Mouse (Mus musculus) G1E (cell line): ENCODE data around the gene Zbtb42. TPM values are rescaled to one million over a fixed set of nuclear protein-coding genes. Genes with fewer than 3 reads are reported as not detected.

ENCODE experiments used
- ATAC-seq: 2 replicates; pipeline ENCODE4 v1.8.0; 2016; ENCODE audit warnings: mild to moderate bottlenecking; ENCODE audit not compliant: insufficient number of reproducible peaks, poor library complexity, low FRiP score, severe bottlenecking; ENCODE audit errors: extremely low read depth
- DNase-seq: peaks from one replicate; pipeline ENCODE4 v3.0.0; 2012; ENCODE audit warnings: low spot score
- H3K27me3 ChIP-seq: 2 replicates; pipeline ENCODE4 v1.6.1; 2012; ENCODE audit warnings: mild to moderate bottlenecking, low read length, inconsistent platforms; ENCODE audit not compliant: insufficient read depth
- H3K36me3 ChIP-seq: replicated peaks from 2 replicates; pipeline ENCODE3; 2012; ENCODE audit warnings: mild to moderate bottlenecking, inconsistent platforms
- H3K4me1 ChIP-seq: 2 replicates; pipeline ENCODE4 v1.6.1; 2012; ENCODE audit warnings: low read depth, low read length, inconsistent platforms, mixed read lengths; ENCODE audit not compliant: insufficient read depth
- H3K4me3 ChIP-seq: 2 replicates; pipeline ENCODE4 v1.5.1; 2012; ENCODE audit warnings: low read depth, mild to moderate bottlenecking, inconsistent platforms, low read length, moderate library complexity, mixed read lengths
- H3K9me3 ChIP-seq: replicated peaks from 2 replicates; pipeline ENCODE4 v1.6.1; 2012; ENCODE audit warnings: inconsistent platforms
- CTCF ChIP-seq: IDR thresholded peaks from 2 replicates; pipeline ENCODE4 v1.5.1; 2012; ENCODE audit warnings: low read depth, low read length, inconsistent platforms, mixed read lengths
- GATA1 ChIP-seq: IDR thresholded peaks from 2 replicates; pipeline ENCODE4 v1.6.1; 2012; ENCODE audit warnings: borderline replicate concordance, low read length, inconsistent platforms, mixed read lengths
- GATA2 ChIP-seq: IDR thresholded peaks from 2 replicates; pipeline ENCODE4 v1.6.1; 2012; ENCODE audit warnings: low read depth, low read length, inconsistent platforms, borderline replicate concordance
- POLR2AphosphoS5 ChIP-seq: IDR thresholded peaks from 2 replicates; pipeline ENCODE4 v1.6.1; 2012; ENCODE audit warnings: low read depth, low read length, inconsistent platforms; ENCODE audit not compliant: insufficient replicate concordance
- TAL1 ChIP-seq: conservative IDR thresholded peaks from 2 replicates; pipeline ENCODE4 v1.6.1; 2012; ENCODE audit warnings: low read depth, low read length, inconsistent platforms, mixed read lengths
- polyA plus RNA-seq: library from polyadenylated mRNA; stranded (reverse); fragments of >175 nt; gene quantifications from 2 replicates; pipeline ENCODE4 v1.2.3, GENCODE M21; 2012
- total RNA-seq, 2 experiments: library from RNA; stranded (forward) in 1 of 2; stranded (reverse) in 1 of 2; fragments of 200-1000 nt in 1 of 2; fragments of >200 nt in 1 of 2; fragmentation: Nextera tagmentation in 1 of 2; gene quantifications; 2 replicates each; pipeline ENCODE4 v1.2.3; 2014 to 2017

Zbtb42 gene
- total and polyA plus RNA-seq, 3 experiments, result 0.33 to 0.98 (median 0.80) TPM

GRCm38 (mm10) chr12:112723445-112723844, 44.8 kb downstream of the Zbtb42 start:
- TF ChIP-seq TAL1, result no peak
- no peak for TF ChIP-seq POLR2AphosphoS5
- TF ChIP-seq CTCF, result no peak
- TF ChIP-seq GATA1, result no peak
- no peak for TF ChIP-seq GATA2
- peaks cover 25% of the 10 kb centered on the region for H3K27me3 ChIP-seq
- ATAC-seq (no peak), DNase-seq (no peak)
- H3K36me3 ChIP-seq, result no peaks in the 10 kb centered on the region
- no peaks in the 10 kb centered on the region for H3K4me1 ChIP-seq
- H3K4me3 ChIP-seq, result no peak overlapping the region
- H3K9me3 ChIP-seq, result peaks cover 13% of the 10 kb centered on the region

GRCm38 (mm10) chr12:112724077-112724805, 45.6 kb downstream of the Zbtb42 start:
- peaks cover 29% of the 10 kb centered on the region for H3K27me3 ChIP-seq

DNA sequence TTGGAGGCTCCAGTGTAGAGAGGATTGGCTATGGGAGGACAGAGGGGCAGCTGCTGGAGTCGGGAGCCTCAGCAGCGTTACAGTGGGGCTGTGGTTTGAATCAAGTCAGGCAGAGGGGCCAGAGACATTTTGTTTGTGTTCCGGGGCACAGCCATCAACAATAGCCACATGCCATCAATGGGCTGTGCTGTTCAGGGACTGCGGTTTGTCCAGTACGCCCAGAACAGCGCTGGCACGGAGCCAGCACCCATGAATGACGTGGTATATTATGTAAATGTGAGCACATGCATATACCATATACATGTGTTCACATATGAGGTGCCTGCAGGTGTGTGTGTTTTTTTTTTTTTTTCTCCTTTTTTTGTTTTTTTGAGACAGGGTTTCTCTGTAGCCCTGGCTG, 49.2 kb downstream of the Zbtb42 start:
- Histone ChIP-seq H3K4me3 (no peak overlapping the region), H3K27me3 (peaks cover 45% of the 10 kb centered on the region), H3K4me1 (no peaks in the 10 kb centered on the region), H3K36me3 (no peaks in the 10 kb centered on the region), H3K9me3 (no peaks in the 10 kb centered on the region; the same call in 1 of the 2 replicates)
- ATAC-seq (no peak), DNase-seq (no peak)
- no peak for TF ChIP-seq GATA1
- TF ChIP-seq GATA2, result no peak
- no peak for TF ChIP-seq CTCF
- no peak for TF ChIP-seq TAL1
- no peak for TF ChIP-seq POLR2AphosphoS5

More at GRCm38 (mm10) chr12:112724077-112724805, 45.6 kb downstream of the Zbtb42 start:
- no peak overlapping the region for H3K4me3 ChIP-seq
- H3K4me1 ChIP-seq, result no peaks in the 10 kb centered on the region
- TF ChIP-seq TAL1 (no peak), GATA1 (no peak), GATA2 (no peak), CTCF (peak; percentile 59; the same call in 1 of the 2 replicates), POLR2AphosphoS5 (no peak)
- H3K9me3 ChIP-seq, result peaks cover 13% of the 10 kb centered on the region
- H3K36me3 ChIP-seq, result no peaks in the 10 kb centered on the region
- DNase-seq (peak; percentile 36), ATAC-seq (no peak)

DNA sequence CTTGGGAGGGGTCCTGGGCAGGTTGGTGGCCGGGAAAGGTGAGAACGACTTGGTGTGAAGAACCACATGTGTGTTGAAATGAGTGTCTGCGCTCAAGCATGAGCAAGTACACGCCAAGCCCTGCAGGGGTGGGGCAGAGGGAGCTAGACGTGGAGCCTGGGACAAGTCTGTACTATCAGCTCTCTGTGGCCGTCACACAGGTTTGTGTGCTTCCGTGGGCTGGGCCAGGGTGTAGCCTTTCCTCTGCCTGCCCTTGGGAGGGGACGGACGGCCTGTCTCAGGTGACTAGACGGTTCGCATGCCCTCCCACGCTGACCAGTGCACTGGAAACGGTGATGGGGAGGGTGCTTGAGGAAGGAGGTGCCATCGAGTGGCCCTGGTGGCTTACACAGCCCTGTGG, 52.2 kb downstream of the Zbtb42 start:
- Histone ChIP-seq H3K4me1 (no peaks in the 10 kb centered on the region), H3K9me3 (no peaks in the 10 kb centered on the region), H3K4me3 (no peak overlapping the region), H3K27me3 (peaks cover 42% of the 10 kb centered on the region), H3K36me3 (no peaks in the 10 kb centered on the region)
- TF ChIP-seq GATA2 (no peak), CTCF (no peak), GATA1 (no peak), TAL1 (no peak), POLR2AphosphoS5 (no peak)
- DNase-seq (no peak), ATAC-seq (no peak)

Other genes starting within 250 kb of the Zbtb42 start
- not detected in 2 replicates for gene A530016L24Rik, start 189.4 kb upstream of the Zbtb42 start, total RNA-seq (2014; fragmentation: Nextera tagmentation)
- gene A530016L24Rik, start 189.4 kb upstream of the Zbtb42 start, total RNA-seq (2017), result 0.17 and 0.27 TPM in 2 replicates
- not detected in 2 replicates for gene A530016L24Rik, start 189.4 kb upstream of the Zbtb42 start, polyA plus RNA-seq
- not detected in 2 replicates for gene Tmem179, start 162.1 kb upstream of the Zbtb42 start, total RNA-seq (2014; fragmentation: Nextera tagmentation)
- 0.06 TPM in 1 of 2 replicates, not detected in the other for gene Tmem179, start 162.1 kb upstream of the Zbtb42 start, total RNA-seq (2017)
- gene Tmem179, start 162.1 kb upstream of the Zbtb42 start, polyA plus RNA-seq, result 0.02 TPM in 1 of 2 replicates, not detected in the other
- gene Inf2, start 90.0 kb upstream of the Zbtb42 start, total RNA-seq (2014; fragmentation: Nextera tagmentation), result 4.2 and 5.4 TPM in 2 replicates
- gene Inf2, start 90.0 kb upstream of the Zbtb42 start, total RNA-seq (2017), result 2.3 and 2.5 TPM in 2 replicates
- gene Inf2, start 90.0 kb upstream of the Zbtb42 start, polyA plus RNA-seq, result 26.0 and 29.5 TPM in 2 replicates
- gene Adssl1, start 58.8 kb upstream of the Zbtb42 start, total RNA-seq (2014; fragmentation: Nextera tagmentation), result not detected in 2 replicates
- gene Adssl1, start 58.8 kb upstream of the Zbtb42 start, total RNA-seq (2017), result 0.06 TPM in 1 of 2 replicates, not detected in the other
- 0.05 TPM in 1 of 2 replicates, not detected in the other for gene Adssl1, start 58.8 kb upstream of the Zbtb42 start, polyA plus RNA-seq
- gene Siva1, start 34.1 kb upstream of the Zbtb42 start, total RNA-seq (2014; fragmentation: Nextera tagmentation), result 60.7 and 75.5 TPM in 2 replicates
- 205 and 214 TPM in 2 replicates for gene Siva1, start 34.1 kb upstream of the Zbtb42 start, total RNA-seq (2017)
- 94.5 and 98.9 TPM in 2 replicates for gene Siva1, start 34.1 kb upstream of the Zbtb42 start, polyA plus RNA-seq
- 150 and 168 TPM in 2 replicates for gene Akt1, start 3.9 kb upstream of the Zbtb42 start, total RNA-seq (2014; fragmentation: Nextera tagmentation)
- 121 and 131 TPM in 2 replicates for gene Akt1, start 3.9 kb upstream of the Zbtb42 start, total RNA-seq (2017)
- 461 and 512 TPM in 2 replicates for gene Akt1, start 3.9 kb upstream of the Zbtb42 start, polyA plus RNA-seq
- gene Cep170b, start 41.6 kb downstream of the Zbtb42 start, total RNA-seq (2014; fragmentation: Nextera tagmentation), result not detected in 2 replicates
- 0.29 and 0.87 TPM in 2 replicates for gene Cep170b, start 41.6 kb downstream of the Zbtb42 start, total RNA-seq (2017)
- gene Cep170b, start 41.6 kb downstream of the Zbtb42 start, polyA plus RNA-seq, result not detected in 2 replicates
- 3.4 TPM in 1 of 2 replicates, not detected in the other for gene Pld4, start 81.8 kb downstream of the Zbtb42 start, total RNA-seq (2014; fragmentation: Nextera tagmentation)
- gene Pld4, start 81.8 kb downstream of the Zbtb42 start, total RNA-seq (2017), result 0.58 and 1.0 TPM in 2 replicates
- 0.54 and 0.89 TPM in 2 replicates for gene Pld4, start 81.8 kb downstream of the Zbtb42 start, polyA plus RNA-seq
- not detected in 2 replicates for gene Ahnak2, start 123.8 kb downstream of the Zbtb42 start, total RNA-seq (2014; fragmentation: Nextera tagmentation)
- gene Ahnak2, start 123.8 kb downstream of the Zbtb42 start, total RNA-seq (2017), result 0.17 and 0.22 TPM in 2 replicates
- 0.02 TPM in 2 replicates for gene Ahnak2, start 123.8 kb downstream of the Zbtb42 start, polyA plus RNA-seq
- 0.49 and 0.83 TPM in 2 replicates for gene Clba1, start 130.1 kb downstream of the Zbtb42 start, total RNA-seq (2014; fragmentation: Nextera tagmentation)
- 1.5 and 2.8 TPM in 2 replicates for gene Clba1, start 130.1 kb downstream of the Zbtb42 start, total RNA-seq (2017)
- 5.3 and 7.5 TPM in 2 replicates for gene Clba1, start 130.1 kb downstream of the Zbtb42 start, polyA plus RNA-seq
- gene Cdca4, start 150.6 kb downstream of the Zbtb42 start, total RNA-seq (2014; fragmentation: Nextera tagmentation), result 131 and 140 TPM in 2 replicates
- 120 and 124 TPM in 2 replicates for gene Cdca4, start 150.6 kb downstream of the Zbtb42 start, total RNA-seq (2017)
- gene Cdca4, start 150.6 kb downstream of the Zbtb42 start, polyA plus RNA-seq, result 51.2 and 56.8 TPM in 2 replicates
- gene Gpr132, start 189.4 kb downstream of the Zbtb42 start, total RNA-seq (2014; fragmentation: Nextera tagmentation), result not detected in 2 replicates
- gene Gpr132, start 189.4 kb downstream of the Zbtb42 start, total RNA-seq (2017), result 0.11 TPM in 1 of 2 replicates, not detected in the other
- 0.08 and 0.14 TPM in 2 replicates for gene Gpr132, start 189.4 kb downstream of the Zbtb42 start, polyA plus RNA-seq